Mouse (Mus musculus): ENCODE results near the gene Unc13a. TPM values are rescaled to one million over a fixed set of nuclear protein-coding genes. Genes with fewer than 3 reads are reported as not detected.

The Unc13a gene
- total RNA-seq, 2 experiments from 2014 or later, result 0.93 to 1.1 TPM

GRCm38 (mm10) chr8:71689028-71689427 is 17.5 kb upstream of the Unc13a start, which contains the start of gene Insl3:
Gene Insl3 (plus strand): TSS chr8:71689214.
- intact Hi-C loops (cut with DNase I), result no loop called here
- DNase-seq, result no peak

- intact Hi-C loops (cut with DNase I), result no loop called here
These were observed 16.1 kb upstream of the Unc13a start for GRCm38 (mm10) chr8:71687616-71688015.

GRCm38 (mm10) chr8:71686143-71686734 is 14.7 kb upstream of the Unc13a start:
- no peak for DNase-seq
- intact Hi-C loops (cut with DNase I), result no loop called here

More at GRCm38 (mm10) chr8:71687616-71688015, 16.1 kb upstream of the Unc13a start:
- DNase-seq, result no peak

- no peak for DNase-seq
- intact Hi-C loops (cut with DNase I), result no loop called here
These were observed 14.0 kb upstream of the Unc13a start for GRCm38 (mm10) chr8:71685573-71685972.

- intact Hi-C loops (cut with DNase I), result no loop called here
These were observed 13.1 kb upstream of the Unc13a start for GRCm38 (mm10) chr8:71684701-71685100.

GRCm38 (mm10) chr8:71682832-71683231 is 11.3 kb upstream of the Unc13a start:
- intact Hi-C loops (cut with DNase I), result no loop called here
- DNase-seq, result no peak

More at GRCm38 (mm10) chr8:71684701-71685100, 13.1 kb upstream of the Unc13a start:
- DNase-seq, result no peak

- DNase-seq, result no peak
- intact Hi-C loops (cut with DNase I), result no loop called here
These were observed 9.9 kb upstream of the Unc13a start for GRCm38 (mm10) chr8:71681369-71681915.

- intact Hi-C loops (cut with DNase I), result no loop called here
- no peak for DNase-seq
These were observed 8.9 kb upstream of the Unc13a start for GRCm38 (mm10) chr8:71680471-71680870.

GRCm38 (mm10) chr8:71679550-71680168 is 8.1 kb upstream of the Unc13a start:
- intact Hi-C loops (cut with DNase I), result no loop called here
- peak; percentile 60 to 73 for DNase-seq

- DNase-seq, result no peak
- intact Hi-C loops (cut with DNase I), result no loop called here
These were observed 7.6 kb upstream of the Unc13a start for GRCm38 (mm10) chr8:71679116-71679515.

GRCm38 (mm10) chr8:71678216-71678615 is 6.7 kb upstream of the Unc13a start:
- DNase-seq, result no peak
- intact Hi-C loops (cut with DNase I), result no loop called here

- DNase-seq, result peak; percentile 46 to 49
- intact Hi-C loops (cut with DNase I), result no loop called here
These were observed 6.0 kb upstream of the Unc13a start for GRCm38 (mm10) chr8:71677555-71677954.

- intact Hi-C loops (cut with DNase I), result no loop called here
These were observed 5.2 kb upstream of the Unc13a start for GRCm38 (mm10) chr8:71676803-71677202.

GRCm38 (mm10) chr8:71676020-71676741 is 4.6 kb upstream of the Unc13a start, which contains the start of gene Jak3:
Gene Jak3 (plus strand): TSS chr8:71676296.
- intact Hi-C loops (cut with DNase I), result no loop called here
- DNase-seq, result peak; percentile 65 to 75

More at GRCm38 (mm10) chr8:71676803-71677202, 5.2 kb upstream of the Unc13a start:
- DNase-seq, result no peak

- intact Hi-C loops (cut with DNase I), result no loop called here
- DNase-seq, result no peak
These were observed 4.0 kb upstream of the Unc13a start for GRCm38 (mm10) chr8:71675456-71676019.

GRCm38 (mm10) chr8:71674071-71674470 is 2.5 kb upstream of the Unc13a start:
- no peak for DNase-seq
- intact Hi-C loops (cut with DNase I), result no loop called here

GRCm38 (mm10) chr8:71672168-71672735 is 695 bp upstream of the Unc13a start:
- DNase-seq, result no peak
- intact Hi-C loops (cut with DNase I), result no loop called here

- intact Hi-C loops (cut with DNase I), result no loop called here
These were observed 672 bp downstream of the Unc13a start for GRCm38 (mm10) chr8:71670621-71671548.

GRCm38 (mm10) chr8:71670198-71670597 is 1.4 kb downstream of the Unc13a start:
- DNase-seq, result no peak
- intact Hi-C loops (cut with DNase I), result no loop called here

More at GRCm38 (mm10) chr8:71670621-71671548, 672 bp downstream of the Unc13a start:
- DNase-seq, result peak in 1 of 2 experiments; percentile 35

Measured in heart, postnatal 14 days (tissue).